Mouse (Mus musculus): ENCODE data around the gene Mpdz. TPM values are rescaled to one million over a fixed set of nuclear protein-coding genes. Genes with fewer than 3 reads are reported as not detected.

Mpdz gene
- polyA plus RNA-seq (2016; fragmentation: Nextera tagmentation; extraction: Ambion mirVana), result 4.7 and 6.8 TPM in 2 replicates

GRCm38 (mm10) chr4:81442078-81442981, at the start of gene Mpdz:
Gene Mpdz, minus strand, starts transcription at chr4:81442815.
- H3K9me3 ChIP-seq (replicated peaks), result no peaks in the 10 kb centered on the region
- H3K4me1 ChIP-seq, result no peaks in the 10 kb centered on the region
- peak within 1 kb of the TSS; percentile 64 for H3K9ac ChIP-seq
- no peaks in the 10 kb centered on the region for H3K36me3 ChIP-seq
- ATAC-seq, result peak; percentile 70
- peak within 1 kb of the TSS; percentile 69 for H3K27ac ChIP-seq
- H3K4me2 ChIP-seq, result peak within 1 kb of the TSS; percentile 83
- H3K4me3 ChIP-seq, result peak within 1 kb of the TSS; percentile 65
- WGBS (ENCODE audit: insufficient replicate concordance), result under 1% methylated on average over 89 of the region's 97 CpGs
- H3K27me3 ChIP-seq (replicated peaks), result peaks cover 21% of the 10 kb centered on the region

DNA sequence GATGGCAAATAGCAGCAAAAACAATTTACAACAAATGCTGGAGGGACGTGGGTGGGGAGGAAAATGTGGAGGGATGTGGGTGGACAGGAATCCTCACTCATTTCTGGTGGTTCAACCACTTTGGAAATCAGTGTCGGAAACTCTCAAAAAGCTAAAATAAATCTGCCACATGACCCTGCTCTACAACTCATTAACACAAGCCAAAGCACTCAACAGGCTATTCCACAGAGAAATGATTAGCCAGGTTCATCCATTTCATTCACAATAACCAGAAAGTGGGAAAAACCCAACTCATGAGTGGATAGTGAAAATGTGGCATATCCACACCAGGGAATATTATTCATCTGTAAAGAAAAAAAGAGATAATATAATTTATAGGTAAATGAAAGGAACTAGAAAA, 47.9 kb upstream of the Mpdz start:
- no peak overlapping the region for H3K4me3 ChIP-seq
- no peak overlapping the region for H3K4me2 ChIP-seq
- no peak overlapping the region for H3K9ac ChIP-seq
- no peak for ATAC-seq
- no peaks in the 10 kb centered on the region for H3K27me3 ChIP-seq (replicated peaks)
- 63% methylated on average over 2 of the region's 2 CpGs for WGBS (ENCODE audit: insufficient replicate concordance)
- no peak overlapping the region for H3K27ac ChIP-seq
- no peaks in the 10 kb centered on the region for H3K9me3 ChIP-seq (replicated peaks)
- H3K36me3 ChIP-seq, result no peaks in the 10 kb centered on the region
- H3K4me1 ChIP-seq, result no peaks in the 10 kb centered on the region

DNA sequence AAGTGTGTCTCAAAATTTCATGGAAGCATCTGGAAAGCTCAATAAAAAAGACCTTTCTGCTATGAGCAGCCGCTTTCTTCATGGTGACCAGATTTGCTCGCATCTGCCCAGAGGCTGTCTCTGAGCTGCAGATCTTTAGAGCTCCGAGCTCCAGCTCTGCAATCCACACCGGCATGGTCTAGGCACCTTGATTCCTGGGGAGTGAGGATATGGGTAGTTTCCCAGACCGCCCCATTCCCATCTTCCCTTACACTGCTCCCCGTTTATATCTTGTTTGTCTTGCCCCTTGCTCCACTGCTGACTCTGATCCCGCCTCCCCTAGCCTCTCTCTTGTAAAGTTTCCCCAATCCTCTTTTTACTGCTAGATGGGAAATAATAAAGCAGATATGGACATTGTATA, 42.0 kb upstream of the Mpdz start:
- no peaks in the 10 kb centered on the region for H3K4me1 ChIP-seq
- no peaks in the 10 kb centered on the region for H3K36me3 ChIP-seq
- H3K9ac ChIP-seq, result no peak overlapping the region
- no peak overlapping the region for H3K27ac ChIP-seq
- H3K4me2 ChIP-seq, result no peak overlapping the region
- 63% methylated on average over 7 of the region's 7 CpGs for WGBS (ENCODE audit: insufficient replicate concordance)
- ATAC-seq, result no peak
- no peaks in the 10 kb centered on the region for H3K9me3 ChIP-seq (replicated peaks)
- no peaks in the 10 kb centered on the region for H3K27me3 ChIP-seq (replicated peaks)
- no peak overlapping the region for H3K4me3 ChIP-seq

DNA sequence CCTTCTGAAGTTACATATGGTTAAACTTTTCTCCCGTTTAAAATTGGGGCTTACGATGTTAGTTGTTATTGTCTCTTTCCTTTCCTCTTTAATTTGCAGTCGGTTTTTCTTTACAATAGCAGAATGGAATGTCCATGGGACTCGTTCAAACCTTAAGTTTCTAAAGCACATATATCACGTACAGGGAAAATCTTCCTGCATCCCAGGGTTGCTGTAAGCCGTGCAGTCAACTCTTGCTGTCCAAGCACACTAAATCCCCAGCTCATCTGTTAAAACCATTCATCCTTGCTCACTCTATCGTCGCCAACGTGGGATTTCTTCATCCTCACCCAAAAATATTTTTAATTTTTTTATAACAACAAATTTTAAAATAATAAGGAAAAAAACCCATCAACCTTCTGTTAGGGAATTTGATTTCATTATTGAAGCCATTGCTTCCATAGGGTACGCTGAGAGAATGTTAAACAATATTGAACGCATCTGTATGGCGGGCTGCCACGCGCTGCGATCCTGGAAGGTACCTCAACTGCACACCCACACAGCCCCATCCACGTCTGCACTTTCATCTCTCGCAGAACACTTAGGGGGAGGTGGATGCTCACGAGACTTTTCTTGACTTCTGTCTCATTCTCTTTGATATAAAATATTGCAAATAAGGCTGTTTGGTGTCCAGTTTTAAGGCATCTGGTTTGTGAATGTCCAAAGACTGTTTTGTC, 41.4 kb upstream of the Mpdz start:
- Histone ChIP-seq H3K9me3 (replicated peaks) (no peaks in the 10 kb centered on the region), H3K4me2 (no peak overlapping the region), H3K4me1 (no peaks in the 10 kb centered on the region), H3K27me3 (replicated peaks) (no peaks in the 10 kb centered on the region), H3K27ac (no peak overlapping the region), H3K36me3 (no peaks in the 10 kb centered on the region), H3K9ac (no peak overlapping the region), H3K4me3 (no peak overlapping the region)
- WGBS (ENCODE audit: insufficient replicate concordance), result 71% methylated on average over 18 of the region's 18 CpGs
- no peak for ATAC-seq

- Histone ChIP-seq H3K9me3 (replicated peaks) (no peaks in the 10 kb centered on the region), H3K27ac (no peak overlapping the region), H3K4me1 (no peaks in the 10 kb centered on the region), H3K4me2 (no peak overlapping the region), H3K9ac (no peak overlapping the region), H3K36me3 (no peaks in the 10 kb centered on the region), H3K27me3 (replicated peaks) (no peaks in the 10 kb centered on the region), H3K4me3 (no peak overlapping the region)
- ATAC-seq, result no peak
- 25% methylated on average over 6 of the region's 6 CpGs for WGBS (ENCODE audit: insufficient replicate concordance)
Measured at GRCm38 (mm10) chr4:81483159-81483558, 40.5 kb upstream of the Mpdz start.

GRCm38 (mm10) chr4:81466821-81467220, 24.2 kb upstream of the Mpdz start:
- no peak overlapping the region for H3K4me2 ChIP-seq
- H3K4me3 ChIP-seq, result no peak overlapping the region
- no peaks in the 10 kb centered on the region for H3K27me3 ChIP-seq (replicated peaks)
- no peaks in the 10 kb centered on the region for H3K36me3 ChIP-seq
- no peaks in the 10 kb centered on the region for H3K4me1 ChIP-seq
- no peaks in the 10 kb centered on the region for H3K9me3 ChIP-seq (replicated peaks)
- H3K9ac ChIP-seq, result no peak overlapping the region
- no peak for ATAC-seq
- H3K27ac ChIP-seq, result no peak overlapping the region
- 61% methylated on average over 4 of the region's 4 CpGs for WGBS (ENCODE audit: insufficient replicate concordance)

- H3K27me3 ChIP-seq (replicated peaks), result no peaks in the 10 kb centered on the region
- H3K36me3 ChIP-seq, result no peaks in the 10 kb centered on the region
- H3K27ac ChIP-seq, result no peak overlapping the region
- no peaks in the 10 kb centered on the region for H3K9me3 ChIP-seq (replicated peaks)
- no peak for ATAC-seq
- H3K4me1 ChIP-seq, result no peaks in the 10 kb centered on the region
- H3K9ac ChIP-seq, result no peak overlapping the region
- no peak overlapping the region for H3K4me3 ChIP-seq
- 70% methylated on average over 3 of the region's 3 CpGs for WGBS (ENCODE audit: insufficient replicate concordance)
- H3K4me2 ChIP-seq, result no peak overlapping the region
Measured at GRCm38 (mm10) chr4:81465172-81465571, 22.6 kb upstream of the Mpdz start.

DNA sequence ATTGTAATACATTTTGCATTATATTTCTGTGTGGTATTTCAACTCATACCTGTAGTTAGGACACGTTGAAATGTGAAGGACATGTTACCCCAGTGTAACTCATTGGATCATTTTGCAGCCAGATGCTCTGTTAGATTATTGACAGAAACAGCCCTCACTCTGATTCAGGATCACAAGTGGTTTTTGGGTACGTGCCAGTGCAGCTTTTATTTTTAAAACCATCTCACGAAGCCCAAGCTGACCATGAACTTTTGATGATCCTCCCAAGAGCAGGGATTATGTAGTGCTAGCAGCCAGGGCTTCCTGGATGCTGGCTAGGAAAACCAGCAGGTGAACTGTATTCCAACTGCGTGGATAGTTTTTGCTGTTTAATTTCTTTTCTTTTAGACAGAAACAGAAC, 19.6 kb upstream of the Mpdz start:
- H3K4me3 ChIP-seq, result no peak overlapping the region
- no peaks in the 10 kb centered on the region for H3K4me1 ChIP-seq
- no peaks in the 10 kb centered on the region for H3K9me3 ChIP-seq (replicated peaks)
- no peak overlapping the region for H3K9ac ChIP-seq
- H3K4me2 ChIP-seq, result no peak overlapping the region
- H3K27me3 ChIP-seq (replicated peaks), result no peaks in the 10 kb centered on the region
- WGBS (ENCODE audit: insufficient replicate concordance), result 52% methylated on average over 4 of the region's 4 CpGs
- H3K36me3 ChIP-seq, result no peaks in the 10 kb centered on the region
- ATAC-seq, result no peak
- H3K27ac ChIP-seq, result no peak overlapping the region

- H3K9me3 ChIP-seq (replicated peaks), result no peaks in the 10 kb centered on the region
- no peak for ATAC-seq
- no peak overlapping the region for H3K27ac ChIP-seq
- H3K36me3 ChIP-seq, result no peaks in the 10 kb centered on the region
- 53% methylated on average over 1 of the region's 1 CpGs for WGBS (ENCODE audit: insufficient replicate concordance)
- H3K27me3 ChIP-seq (replicated peaks), result no peaks in the 10 kb centered on the region
- H3K9ac ChIP-seq, result no peak overlapping the region
- no peak overlapping the region for H3K4me3 ChIP-seq
- no peaks in the 10 kb centered on the region for H3K4me1 ChIP-seq
- no peak overlapping the region for H3K4me2 ChIP-seq
Measured at GRCm38 (mm10) chr4:81458921-81459320, 16.3 kb upstream of the Mpdz start.

- Histone ChIP-seq H3K9ac (no peak overlapping the region), H3K4me3 (no peak overlapping the region), H3K4me2 (no peak overlapping the region), H3K4me1 (no peaks in the 10 kb centered on the region), H3K9me3 (replicated peaks) (no peaks in the 10 kb centered on the region), H3K27ac (no peak overlapping the region), H3K27me3 (replicated peaks) (no peaks in the 10 kb centered on the region), H3K36me3 (no peaks in the 10 kb centered on the region)
- ATAC-seq, result no peak
- 51% methylated on average over 3 of the region's 3 CpGs for WGBS (ENCODE audit: insufficient replicate concordance)
Measured at GRCm38 (mm10) chr4:81453806-81454205, 11.2 kb upstream of the Mpdz start.

DNA sequence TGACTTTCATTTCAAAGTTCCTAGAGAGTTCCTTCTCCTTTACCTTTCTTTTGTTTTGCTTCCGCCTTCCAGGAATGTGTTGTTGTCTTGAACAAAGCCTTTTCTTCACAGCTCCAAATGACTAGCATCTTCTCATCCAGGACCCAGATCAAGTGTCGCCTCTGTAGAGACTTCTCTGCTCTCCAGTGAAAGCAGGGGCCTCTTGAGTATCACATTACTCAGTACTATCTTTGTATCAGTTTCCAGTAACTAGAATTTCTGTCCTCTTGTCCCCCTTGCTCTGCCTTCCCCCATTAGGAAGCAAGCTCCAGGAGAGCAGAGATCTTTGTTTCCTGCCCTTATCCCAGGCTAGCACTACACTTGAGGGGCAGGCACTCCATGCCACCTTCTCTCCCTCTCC, 9.6 kb upstream of the Mpdz start:
- no peak for ATAC-seq

DNA sequence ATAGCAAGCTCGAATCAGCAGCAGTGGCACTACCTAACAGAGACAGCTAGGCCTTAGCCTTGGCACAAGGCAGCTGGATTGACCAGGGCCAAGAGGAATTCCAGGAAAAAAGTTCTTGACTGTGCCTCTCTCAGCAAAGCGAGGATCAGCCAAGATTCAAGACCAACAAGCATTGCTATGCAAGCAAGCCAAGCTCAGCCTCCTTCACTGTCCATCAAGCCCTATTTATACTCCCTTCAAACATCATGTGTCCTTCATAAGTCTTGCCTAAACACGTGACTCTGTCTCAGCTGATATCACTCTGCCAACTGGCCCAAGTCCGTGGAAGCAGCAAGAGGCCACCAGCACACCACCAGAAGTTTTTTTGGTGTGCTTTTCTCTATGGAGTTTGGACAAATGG, 6.8 kb upstream of the Mpdz start:
- H3K9ac ChIP-seq, result no peak overlapping the region
- H3K9me3 ChIP-seq (replicated peaks), result no peaks in the 10 kb centered on the region
- H3K36me3 ChIP-seq, result no peaks in the 10 kb centered on the region
- ATAC-seq, result no peak
- no peak overlapping the region for H3K4me2 ChIP-seq
- H3K27me3 ChIP-seq (replicated peaks), result no peaks in the 10 kb centered on the region
- H3K4me1 ChIP-seq, result no peaks in the 10 kb centered on the region
- WGBS (ENCODE audit: insufficient replicate concordance), result 63% methylated on average over 4 of the region's 4 CpGs
- H3K27ac ChIP-seq, result no peak overlapping the region
- no peak overlapping the region for H3K4me3 ChIP-seq

More for the DNA sequence above, 9.6 kb upstream of the Mpdz start:
- no peaks in the 10 kb centered on the region for H3K9me3 ChIP-seq (replicated peaks)
- 57% methylated on average over 2 of the region's 2 CpGs for WGBS (ENCODE audit: insufficient replicate concordance)
- H3K9ac ChIP-seq, result no peak overlapping the region
- H3K4me1 ChIP-seq, result no peaks in the 10 kb centered on the region
- no peaks in the 10 kb centered on the region for H3K36me3 ChIP-seq
- H3K27ac ChIP-seq, result no peak overlapping the region
- H3K27me3 ChIP-seq (replicated peaks), result no peaks in the 10 kb centered on the region
- no peak overlapping the region for H3K4me3 ChIP-seq
- no peak overlapping the region for H3K4me2 ChIP-seq
